Mouse (Mus musculus) T-helper 1 cell (primary cell): ENCODE data around the gene Smarca4.

ENCODE experiments used
- in situ Hi-C: fragments of 300-600 bp; cut with MboI, MseI; formaldehyde crosslinking; loops from one replicate; pipeline ENCODE4 v1.15.1; 2025; ENCODE audit warnings: high pct_unique_total_duplicates

Smarca4 gene

GRCm38 (mm10) chr9:21601073-21601472 is 14.9 kb upstream of the Smarca4 start:
- in situ Hi-C loops = no loop called here

DNA sequence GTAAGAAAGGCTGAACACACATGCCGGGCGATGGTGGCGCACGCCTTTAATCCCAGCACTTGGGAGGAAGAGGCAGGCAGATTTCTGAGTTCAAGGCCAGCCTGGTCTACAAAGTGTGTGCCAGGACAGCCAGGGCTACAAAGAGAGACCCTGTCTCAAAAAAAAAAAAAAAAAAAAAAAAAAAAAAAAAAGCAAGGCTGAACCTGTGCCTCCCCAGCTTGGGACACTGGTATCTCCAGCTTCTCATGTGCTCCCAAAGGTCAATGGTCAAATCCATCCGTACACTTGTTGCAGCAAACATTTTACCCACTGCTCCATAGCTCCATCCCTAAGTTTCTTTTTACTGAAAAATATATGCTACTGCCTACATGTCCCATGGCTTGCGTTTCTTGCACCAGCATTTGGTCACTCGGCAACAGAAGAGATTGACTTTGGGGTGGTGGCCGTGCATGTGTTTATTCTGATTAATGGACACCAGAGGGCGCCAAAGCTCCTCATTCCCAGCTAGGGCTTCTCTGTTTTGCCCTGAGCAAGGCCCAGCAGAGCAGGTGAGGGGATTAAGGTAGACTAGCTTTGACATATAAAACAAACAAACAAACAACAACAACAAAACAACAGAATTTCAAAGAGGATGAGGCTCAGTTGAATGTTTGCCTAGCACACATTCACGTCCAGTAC is 14.1 kb upstream of the Smarca4 start:
- in situ Hi-C loops = no loop called here

- in situ Hi-C loops = no loop called here
Measured at GRCm38 (mm10) chr9:21604119-21604518, 11.8 kb upstream of the Smarca4 start.

GRCm38 (mm10) chr9:21605865-21606264 is 10.1 kb upstream of the Smarca4 start:
- in situ Hi-C loops = no loop called here

DNA sequence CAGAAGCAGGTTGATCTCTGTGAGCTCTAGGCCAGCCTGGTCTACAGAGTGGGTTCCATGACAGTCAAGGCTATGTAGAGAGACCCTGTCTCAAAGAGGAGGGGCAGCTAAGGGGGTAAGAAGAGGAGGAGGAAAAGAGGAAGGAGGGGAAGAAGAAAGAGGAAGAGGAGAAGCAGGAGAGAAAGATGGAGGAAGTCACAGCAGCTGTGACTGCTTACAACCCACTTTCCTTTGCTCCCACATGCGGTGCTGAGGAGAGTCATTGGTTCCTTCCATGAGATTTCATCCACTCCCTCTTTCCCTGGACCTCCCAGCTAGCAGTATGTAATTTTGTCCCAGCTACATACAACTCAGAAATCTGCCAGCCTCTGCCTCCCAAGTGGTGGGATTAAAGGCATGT is 9.3 kb upstream of the Smarca4 start:
- in situ Hi-C loops = no loop called here

- in situ Hi-C loops = no loop called here
Measured at GRCm38 (mm10) chr9:21609861-21610260, 6.1 kb upstream of the Smarca4 start.

GRCm38 (mm10) chr9:21614864-21615616 is 929 bp upstream of the Smarca4 start:
- in situ Hi-C loops = no loop called here

DNA sequence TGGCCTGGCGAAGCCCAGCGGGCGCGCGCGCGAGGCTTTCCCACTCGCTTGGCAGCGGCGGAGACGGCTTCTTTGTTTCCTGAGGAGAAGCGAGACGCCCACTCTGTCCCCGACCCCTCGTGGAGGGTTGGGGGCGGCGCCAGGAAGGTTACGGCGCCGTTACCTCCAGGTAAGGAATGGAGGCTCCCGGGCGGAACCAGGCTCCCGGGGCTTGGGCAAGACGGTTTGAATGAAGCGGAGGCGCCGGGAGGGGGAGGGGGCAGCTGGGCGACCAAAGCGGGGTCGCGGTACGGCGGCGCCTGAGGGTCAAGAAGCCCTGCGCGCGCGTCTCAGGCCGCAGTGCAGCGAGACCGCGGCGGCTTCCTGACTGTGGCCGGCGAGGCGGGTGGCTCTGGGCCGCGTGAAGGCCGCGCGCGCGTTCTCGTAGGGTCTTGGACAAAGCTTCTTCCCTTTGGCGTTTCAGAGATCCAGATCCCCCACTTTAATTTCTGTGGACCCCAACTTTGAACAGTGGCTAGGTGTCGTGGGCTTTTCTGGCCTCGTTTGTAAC is 338 bp downstream of the Smarca4 start:
- in situ Hi-C loops = no loop called here

DNA sequence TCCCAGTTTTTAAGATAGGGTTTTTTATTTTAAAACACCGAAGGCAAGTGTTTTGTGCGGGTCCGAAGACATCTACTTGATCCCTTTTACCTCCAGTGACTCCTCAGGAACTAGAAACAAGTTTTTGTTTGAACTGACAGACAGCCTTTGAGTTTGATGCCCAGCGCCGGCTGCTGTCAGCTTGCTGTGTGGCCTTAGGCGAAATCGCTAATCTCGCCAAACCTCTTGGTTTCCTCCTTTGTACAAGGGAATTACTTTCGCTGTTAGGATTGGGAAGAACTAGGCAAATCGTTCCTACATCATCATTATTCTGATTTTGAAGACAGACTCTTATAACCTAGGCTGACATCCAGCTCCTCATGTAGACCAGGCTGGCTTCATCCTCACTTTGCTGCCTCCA is 1.1 kb downstream of the Smarca4 start:
- in situ Hi-C loops = no loop called here

- in situ Hi-C loops = no loop called here
Measured at GRCm38 (mm10) chr9:21620229-21620628, 4.3 kb downstream of the Smarca4 start.

DNA sequence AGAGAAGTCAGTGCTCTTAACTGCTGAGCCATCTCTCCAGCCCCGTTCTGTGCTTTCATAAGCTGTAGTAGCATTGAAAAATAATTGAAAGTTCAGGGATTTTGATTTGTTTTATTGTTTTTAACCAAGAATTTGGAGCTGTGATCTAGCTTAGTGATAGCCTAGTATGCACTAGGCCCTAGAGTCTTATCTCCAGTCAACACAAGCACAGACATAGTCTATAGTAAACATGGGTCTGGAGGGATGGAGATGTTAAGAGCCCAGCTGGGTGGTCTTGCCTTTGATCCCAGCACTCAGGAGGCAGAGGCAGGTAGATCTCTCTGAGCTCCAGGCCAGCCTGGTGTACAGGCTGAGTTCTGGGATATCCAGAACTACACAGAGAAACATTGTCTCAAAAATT is 6.7 kb downstream of the Smarca4 start:
- in situ Hi-C loops = no loop called here

DNA sequence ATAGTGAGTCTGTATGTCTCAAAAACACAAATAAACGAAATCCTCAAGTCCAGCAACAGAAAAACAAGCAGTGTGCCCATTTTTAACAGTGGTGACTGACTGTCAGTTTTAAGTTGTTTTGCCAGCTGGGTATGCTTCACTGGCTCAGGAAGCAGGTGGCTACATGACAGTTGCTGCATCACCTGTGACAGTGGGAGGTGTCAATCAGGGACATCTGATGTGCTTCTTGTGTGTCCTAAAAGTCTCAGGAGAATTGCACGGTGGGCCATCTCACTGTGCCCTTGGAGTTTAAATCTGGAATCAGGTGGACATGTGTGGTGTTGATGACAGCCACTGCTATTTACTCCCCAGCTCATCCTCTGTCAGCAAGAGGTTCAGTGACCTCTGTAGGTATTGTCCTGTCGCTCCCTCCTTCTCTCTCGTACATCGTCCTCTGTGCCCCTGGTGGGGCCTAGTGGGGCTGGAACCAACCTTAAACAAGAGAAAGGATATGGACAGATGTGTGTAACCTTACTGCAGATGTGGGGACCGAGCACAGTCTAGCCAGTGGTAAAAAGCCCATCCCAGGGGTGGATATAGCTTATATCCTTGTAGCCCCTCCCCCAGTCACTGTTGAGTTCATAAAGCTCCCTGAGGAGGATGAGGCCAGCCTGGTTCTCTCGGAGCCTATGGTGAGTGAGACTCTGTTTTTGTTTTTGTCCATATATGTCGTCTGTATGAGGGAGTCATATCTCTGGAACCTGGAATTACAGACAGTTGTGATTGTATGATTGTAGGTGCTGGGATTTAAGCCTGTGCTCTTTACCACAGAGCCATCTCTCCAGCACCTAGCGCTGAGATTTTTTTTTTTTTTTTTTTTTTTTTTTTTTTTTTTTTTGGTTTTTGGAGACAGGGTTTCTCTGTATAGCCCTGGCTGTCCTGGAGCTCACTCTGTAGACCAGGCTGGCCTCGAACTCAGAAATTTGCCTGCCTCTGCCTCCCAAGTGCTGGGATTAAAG is 9.7 kb downstream of the Smarca4 start:
- in situ Hi-C loops = no loop called here

- in situ Hi-C loops = no loop called here
Measured at GRCm38 (mm10) chr9:21626571-21626970, 10.6 kb downstream of the Smarca4 start.

- in situ Hi-C loops = no loop called here
Measured at GRCm38 (mm10) chr9:21627145-21627795, 11.3 kb downstream of the Smarca4 start.

- in situ Hi-C loops = no loop called here
Measured at GRCm38 (mm10) chr9:21630673-21631072, 14.7 kb downstream of the Smarca4 start.

GRCm38 (mm10) chr9:21633106-21633505 is 17.1 kb downstream of the Smarca4 start:
- in situ Hi-C loops = no loop called here

DNA sequence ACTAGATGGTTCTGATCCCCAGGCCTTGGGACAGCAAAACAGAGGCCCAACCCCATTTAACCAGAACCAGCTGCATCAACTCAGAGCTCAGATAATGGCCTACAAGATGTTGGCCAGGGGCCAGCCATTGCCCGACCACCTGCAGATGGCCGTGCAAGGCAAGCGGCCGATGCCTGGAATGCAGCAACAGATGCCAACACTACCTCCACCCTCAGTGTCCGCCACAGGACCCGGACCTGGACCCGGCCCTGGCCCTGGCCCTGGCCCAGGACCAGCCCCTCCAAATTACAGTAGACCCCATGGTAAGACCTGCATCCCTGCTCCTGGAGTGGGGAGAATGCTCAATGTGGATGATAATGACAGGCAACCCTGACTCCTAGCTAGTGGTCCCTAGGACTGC is 19.7 kb downstream of the Smarca4 start:
- in situ Hi-C loops = no loop called here

GRCm38 (mm10) chr9:21639031-21639430 is 23.1 kb downstream of the Smarca4 start:
- in situ Hi-C loops = no loop called here

DNA sequence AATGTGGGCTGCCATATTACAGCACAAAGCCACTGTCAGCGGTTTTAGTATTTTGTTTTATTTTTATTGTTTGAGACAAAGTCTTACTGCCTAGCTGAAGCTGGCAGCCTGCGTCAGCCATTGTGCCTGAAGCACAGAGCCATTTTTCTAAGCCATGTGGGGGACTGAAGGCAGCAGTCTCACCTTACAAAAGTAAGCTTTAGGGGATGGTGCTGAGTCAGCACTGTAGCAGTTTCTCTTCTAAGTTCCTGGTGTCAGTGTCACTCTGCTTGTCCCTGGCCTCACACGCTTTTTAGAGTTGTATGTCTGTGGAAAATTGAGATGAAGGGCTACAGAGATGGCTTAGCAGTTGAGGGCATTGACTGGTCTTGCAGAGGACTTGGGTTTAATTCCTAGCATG is 30.4 kb downstream of the Smarca4 start:
- in situ Hi-C loops = no loop called here

DNA sequence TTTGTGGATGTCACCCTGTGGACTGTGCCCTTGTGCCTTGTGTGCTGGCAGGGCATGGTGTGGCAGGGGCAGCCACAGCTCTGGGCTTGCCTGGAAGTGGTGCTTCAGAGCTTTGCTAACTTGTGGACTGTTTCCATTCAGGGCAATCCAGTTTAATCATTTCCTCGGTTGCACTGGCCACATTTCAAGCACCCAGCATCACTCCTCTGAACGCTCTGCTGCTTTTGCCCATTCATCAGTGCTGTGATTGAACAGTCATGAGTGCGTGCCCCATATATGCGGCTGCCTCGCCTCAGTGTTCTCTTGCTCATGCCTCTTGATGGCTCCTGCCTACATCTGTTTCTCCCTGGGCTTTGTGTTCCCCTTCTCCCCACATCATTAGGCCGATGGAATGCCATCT is 31.8 kb downstream of the Smarca4 start:
- in situ Hi-C loops = no loop called here

DNA sequence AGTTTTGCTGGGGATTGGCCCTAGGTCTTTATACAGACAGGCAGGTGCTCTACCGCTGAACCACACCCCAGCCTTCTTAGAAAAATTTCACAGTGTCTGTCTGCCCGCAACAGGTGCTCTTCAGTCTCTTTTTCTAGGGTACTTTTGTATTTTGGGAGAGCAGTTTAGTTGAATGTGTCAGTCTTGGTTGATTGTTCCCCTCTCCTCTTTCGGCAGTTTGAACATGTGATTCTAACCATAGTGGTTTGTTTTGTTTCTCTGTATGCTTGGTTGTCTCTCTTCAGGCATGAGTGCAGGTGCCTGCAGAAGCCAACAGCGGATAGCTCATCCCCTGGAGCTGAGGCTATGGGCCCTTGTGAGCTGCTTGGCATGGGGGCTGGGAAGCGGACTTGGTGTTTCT is 36.3 kb downstream of the Smarca4 start:
- in situ Hi-C loops = no loop called here
